Mouse (Mus musculus) thymus, postnatal 4 days (tissue): ENCODE data around the gene Ggt1.

Experiments
- DNase-seq: peaks from one replicate; pipeline ENCODE4 v3.0.0; 2021

Ggt1 gene

GRCm38 (mm10) chr10:75551175-75551574 is 10.2 kb upstream of the Ggt1 start:
- peak; percentile 4 for DNase-seq

- no peak for DNase-seq
Observed at GRCm38 (mm10) chr10:75552106-75552505, 9.3 kb upstream of the Ggt1 start.

GRCm38 (mm10) chr10:75552701-75553450 is 8.5 kb upstream of the Ggt1 start:
- peak; percentile 4 for DNase-seq

GRCm38 (mm10) chr10:75554090-75554489 is 7.3 kb upstream of the Ggt1 start:
- DNase-seq = no peak

- DNase-seq = no peak
Observed at GRCm38 (mm10) chr10:75555557-75555956, 5.8 kb upstream of the Ggt1 start.

GRCm38 (mm10) chr10:75556026-75556425 is 5.4 kb upstream of the Ggt1 start:
- DNase-seq = peak; percentile 6

- no peak for DNase-seq
Observed at GRCm38 (mm10) chr10:75558515-75558914, 2.9 kb upstream of the Ggt1 start.

GRCm38 (mm10) chr10:75559041-75559675 is 2.2 kb upstream of the Ggt1 start:
- DNase-seq = peak; percentile 6

GRCm38 (mm10) chr10:75559676-75560548 is 1.5 kb upstream of the Ggt1 start, which contains the start of gene Lrrc75b:
Lrrc75b (minus strand) TSS chr10:75560330.
- peak; percentile 57 for DNase-seq

- peak; percentile 8 for DNase-seq
Observed at GRCm38 (mm10) chr10:75560549-75560899, 880 bp upstream of the Ggt1 start.

GRCm38 (mm10) chr10:75562596-75562995 is 1.2 kb downstream of the Ggt1 start:
- peak; percentile 4 for DNase-seq

- peak; percentile 14 for DNase-seq
Observed at GRCm38 (mm10) chr10:75564687-75565265, 3.4 kb downstream of the Ggt1 start.

- DNase-seq = peak; percentile 67
Observed at GRCm38 (mm10) chr10:75565436-75565835, 4.0 kb downstream of the Ggt1 start.

- no peak for DNase-seq
Observed at GRCm38 (mm10) chr10:75565906-75566305, 4.5 kb downstream of the Ggt1 start.

- peak; percentile 42 for DNase-seq
Observed at GRCm38 (mm10) chr10:75566321-75566720, 4.9 kb downstream of the Ggt1 start.

- peak; percentile 4 for DNase-seq
Observed at GRCm38 (mm10) chr10:75566765-75567164, 5.4 kb downstream of the Ggt1 start.

- DNase-seq = no peak
Observed at GRCm38 (mm10) chr10:75568029-75568428, 6.6 kb downstream of the Ggt1 start.

GRCm38 (mm10) chr10:75568441-75568840 is 7.0 kb downstream of the Ggt1 start:
- DNase-seq = peak; percentile 9

GRCm38 (mm10) chr10:75568851-75569250 is 7.4 kb downstream of the Ggt1 start:
- DNase-seq = no peak

- no peak for DNase-seq
Observed at GRCm38 (mm10) chr10:75570981-75571657, 9.7 kb downstream of the Ggt1 start.

GRCm38 (mm10) chr10:75571937-75572336 is 10.5 kb downstream of the Ggt1 start:
- no peak for DNase-seq

GRCm38 (mm10) chr10:75573181-75573580 is 11.8 kb downstream of the Ggt1 start:
- DNase-seq = no peak
